In the genomic region with DNA sequence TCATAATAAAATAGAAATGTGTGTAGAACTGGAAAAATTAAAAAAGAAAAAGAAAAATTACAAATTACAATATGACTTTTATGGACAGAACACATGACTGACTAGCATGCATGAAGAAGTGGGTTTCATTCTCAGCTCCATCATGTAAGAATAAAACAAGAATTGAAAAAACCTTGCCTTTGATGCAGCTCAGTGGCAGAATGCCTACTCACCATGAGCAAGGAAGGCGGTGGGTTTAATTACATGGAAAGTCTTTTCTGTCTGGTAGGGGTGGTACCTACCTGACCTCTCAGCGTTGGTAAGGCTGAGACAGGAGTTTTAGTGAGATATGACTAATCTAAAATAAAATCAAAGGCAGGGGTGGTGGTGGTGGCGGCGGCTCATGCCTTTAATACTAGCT, we compare ENCODE assay signal across 9 mouse cellular contexts. TPM values are rescaled to one million over a fixed set of nuclear protein-coding genes. Genes with fewer than 3 reads are reported as not detected.
DNase-seq lines count a peak whose midpoint lies in the region; ATAC-seq and TF ChIP-seq lines count a peak whose summit lies in the region.
"Had no signal": no experiment of that assay in that cellular context is flagged by ENCODE, and none has a peak within 500 bp of the region (broad histone marks: within the 10 kb centered on the region; RNA-seq: fewer than 3 reads in every experiment).

No protein-coding gene starts in this region.

- ATAC-seq in CD4-positive, CD25-positive, alpha-beta regulatory T cell, adult 4 months: no peak
- ATAC-seq in stomach, embryonic 14.5 days (ENCODE audit: insufficient number of reproducible peaks, insufficient read depth, low FRiP score, low read depth): no peak
- ATAC-seq in stomach, postnatal 0 days (ENCODE audit: low FRiP score, low TSS enrichment): no peak
- ATAC-seq in liver, embryonic 11.5 days (replicated peaks; ENCODE audit: low FRiP score): no peak

- no peaks in the 10 kb centered on the region for H3K27me3 ChIP-seq in stomach, embryonic 14.5 days (ENCODE audit: control insufficient read depth, insufficient read depth, low read length)
- no peaks in the 10 kb centered on the region for H3K27me3 ChIP-seq in stomach, postnatal 0 days (ENCODE audit: control insufficient read depth, insufficient read depth, low read length)
- no peaks in the 10 kb centered on the region for H3K27me3 ChIP-seq in liver, embryonic 11.5 days (replicated peaks; ENCODE audit: control insufficient read depth, insufficient read depth, low read length)

- no peaks in the 10 kb centered on the region for H3K36me3 ChIP-seq in stomach, embryonic 14.5 days (ENCODE audit: control insufficient read depth, insufficient read depth, low read length)
- H3K36me3 ChIP-seq in stomach, postnatal 0 days (ENCODE audit: control insufficient read depth, insufficient read depth, low read length): no peaks in the 10 kb centered on the region
- H3K36me3 ChIP-seq in liver, embryonic 11.5 days (ENCODE audit: control insufficient read depth, insufficient read depth, low read length): no peaks in the 10 kb centered on the region

- no peak overlapping the region for H3K9ac ChIP-seq in stomach, embryonic 14.5 days (replicated peaks; ENCODE audit: low read depth, low read length)
- H3K9ac ChIP-seq in stomach, postnatal 0 days (ENCODE audit: low read length): no peak overlapping the region
- H3K9ac ChIP-seq in liver, embryonic 11.5 days (ENCODE audit: low read depth, low read length): no peak overlapping the region

- 75% methylated on average over 4 of the region's 4 CpGs for WGBS in stomach, embryonic 14.5 days
- WGBS in stomach, postnatal 0 days: 75% methylated on average over 4 of the region's 4 CpGs
- WGBS in liver, embryonic 11.5 days: 56% methylated on average over 4 of the region's 4 CpGs

- H3K4me1 ChIP-seq in stomach, embryonic 14.5 days (ENCODE audit: control insufficient read depth, insufficient read depth, low read length): 0 out of 2 replicates have a peak, but pooled peaks cover 3% of the 10 kb centered on the region
- no peaks in the 10 kb centered on the region for H3K4me1 ChIP-seq in stomach, postnatal 0 days (replicated peaks; ENCODE audit: control insufficient read depth, insufficient read depth)
- H3K4me1 ChIP-seq in liver, embryonic 11.5 days (replicated peaks; ENCODE audit: control insufficient read depth, insufficient read depth, low read length): peaks cover 3% of the 10 kb centered on the region; the same call in 1 of the 2 replicates

- no peak for TF ChIP-seq CTCF in stomach, postnatal 0 days (IDR thresholded peaks at IDR 0.05; ENCODE audit: low read depth)

- peak; percentile 23 for DNase-seq in CD4-positive, CD25-positive, alpha-beta regulatory T cell, adult 2 months (ENCODE audit: low read depth, low spot score)
- DNase-seq in stomach, postnatal 0 days (ENCODE audit: low spot score): no peak
- no peak for DNase-seq in liver, embryonic 11.5 days (ENCODE audit: low spot score)
- DNase-seq in adrenal gland, postnatal 14 days: no peak
- no peak for DNase-seq in layer of hippocampus, adult 8-10 months (ENCODE audit: low spot score in 2 of 2)
- DNase-seq in layer of hippocampus, adult 18-20 months (ENCODE audit: low spot score in 2 of 2): no peak

- H3K27ac ChIP-seq in stomach, embryonic 14.5 days (ENCODE audit: low read length): no peak overlapping the region
- H3K27ac ChIP-seq in stomach, postnatal 0 days (replicated peaks): no peak overlapping the region
- H3K27ac ChIP-seq in liver, embryonic 11.5 days (ENCODE audit: low read depth, low read length): no peak overlapping the region

- no peaks in the 10 kb centered on the region for H3K9me3 ChIP-seq in stomach, embryonic 14.5 days (ENCODE audit: control insufficient read depth, low read depth, low read length)
- no peaks in the 10 kb centered on the region for H3K9me3 ChIP-seq in stomach, postnatal 0 days (ENCODE audit: control insufficient read depth, low read length)
- no peaks in the 10 kb centered on the region for H3K9me3 ChIP-seq in liver, embryonic 11.5 days (ENCODE audit: control insufficient read depth, low read length)

- TF ChIP-seq EP300 in stomach, postnatal 0 days (optimal IDR thresholded peaks at IDR 0.05): no peak

- H3K4me3 ChIP-seq in stomach, embryonic 14.5 days (ENCODE audit: low read depth, low read length): peak overlapping the region; percentile 47
- H3K4me3 ChIP-seq in stomach, postnatal 0 days (ENCODE audit: low read depth, low read length): no peak overlapping the region
- peak overlapping the region; percentile 66 for H3K4me3 ChIP-seq in liver, embryonic 11.5 days (ENCODE audit: low read depth, low read length)

- H3K4me2 ChIP-seq in stomach, embryonic 14.5 days (replicated peaks; ENCODE audit: low read depth, low read length): peak overlapping the region; percentile 50
- H3K4me2 ChIP-seq in stomach, postnatal 0 days (replicated peaks; ENCODE audit: low read depth): no peak overlapping the region; the same call in 1 of the 2 replicates
- peak overlapping the region; percentile 90 for H3K4me2 ChIP-seq in liver, embryonic 11.5 days

RNA-seq across cellular contexts. Expression of gene Alyref2, which starts 1.3 kb away (rescaled TPM):
- polyA plus RNA-seq in CD4-positive, CD25-positive, alpha-beta regulatory T cell, adult 4 months (2017; shearing (Covaris generic)): 10 to 100 TPM; 10.5 to 11.7 TPM
- polyA plus RNA-seq in stomach, embryonic 14.5 days (2014; fragmentation: Nextera tagmentation; extraction: Ambion mirVana): 14.5 and 14.6 TPM in 2 replicates
- 11.1 and 11.2 TPM in 2 replicates for polyA plus RNA-seq in stomach, postnatal 0 days (2015; fragmentation: Nextera tagmentation; extraction: Ambion mirVana)
- 7.8 and 8.3 TPM in 2 replicates for polyA plus RNA-seq in liver, embryonic 11.5 days (2014; fragmentation: Nextera tagmentation; extraction: Ambion mirVana)
- total RNA-seq in adrenal gland, postnatal 14 days (2021): 7.3 and 9.7 TPM in 2 replicates
- total RNA-seq in layer of hippocampus, adult 8-10 months (2022): 1 to 10 TPM; 5.1 to 6.3 (median 5.6) TPM
- 1 to 10 TPM; 6.9 to 7.3 TPM for total RNA-seq in layer of hippocampus, adult 18-20 months (2021)

RNA-seq across cellular contexts. Expression of gene Itln1, which starts 30.5 kb away (rescaled TPM):
- not detected for polyA plus RNA-seq in CD4-positive, CD25-positive, alpha-beta regulatory T cell, adult 4 months (2017; shearing (Covaris generic))
- not detected in 2 replicates for polyA plus RNA-seq in stomach, embryonic 14.5 days (2014; fragmentation: Nextera tagmentation; extraction: Ambion mirVana)
- 0.25 and 0.33 TPM in 2 replicates for polyA plus RNA-seq in stomach, postnatal 0 days (2015; fragmentation: Nextera tagmentation; extraction: Ambion mirVana)
- not detected in 2 replicates for polyA plus RNA-seq in liver, embryonic 11.5 days (2014; fragmentation: Nextera tagmentation; extraction: Ambion mirVana)
- not detected in 2 replicates for total RNA-seq in adrenal gland, postnatal 14 days (2021)
- not detected for total RNA-seq in layer of hippocampus, adult 8-10 months (2022)
- not detected for total RNA-seq in layer of hippocampus, adult 18-20 months (2021)
- total RNA-seq: neutrophil, adult 5-6 weeks had no signal

RNA-seq across cellular contexts. Expression of gene Cd244a, which starts 54.4 kb away (rescaled TPM):
- polyA plus RNA-seq in CD4-positive, CD25-positive, alpha-beta regulatory T cell, adult 4 months (2017; shearing (Covaris generic)): 1 to 10 TPM in 1 of 2 experiments, under 1 TPM in 1; 0.55 to 1.3 TPM
- 0.21 and 0.26 TPM in 2 replicates for polyA plus RNA-seq in stomach, embryonic 14.5 days (2014; fragmentation: Nextera tagmentation; extraction: Ambion mirVana)
- polyA plus RNA-seq in stomach, postnatal 0 days (2015; fragmentation: Nextera tagmentation; extraction: Ambion mirVana): 0.21 and 0.33 TPM in 2 replicates
- 0.63 and 0.82 TPM in 2 replicates for polyA plus RNA-seq in liver, embryonic 11.5 days (2014; fragmentation: Nextera tagmentation; extraction: Ambion mirVana)
- total RNA-seq in adrenal gland, postnatal 14 days (2021): 0.48 and 1.3 TPM in 2 replicates
- 1 to 10 TPM in 2 of 4 experiments, not detected in 2; 1.5 to 1.6 TPM for total RNA-seq in layer of hippocampus, adult 8-10 months (2022)
- not detected for total RNA-seq in layer of hippocampus, adult 18-20 months (2021)
